Mouse (Mus musculus) mouse trophoblast stem cell (cell line): ENCODE measurements around the gene Atp6v0e2.

ENCODE experiments used
- in situ Hi-C, 2 experiments: fragments of 300-500 bp; cut with MseI, MboI; formaldehyde crosslinking; loops; 2 replicates in 1 of 2; 3 replicates in 1 of 2; pipeline ENCODE4 v1.15.1; 2025

The Atp6v0e2 gene

DNA sequence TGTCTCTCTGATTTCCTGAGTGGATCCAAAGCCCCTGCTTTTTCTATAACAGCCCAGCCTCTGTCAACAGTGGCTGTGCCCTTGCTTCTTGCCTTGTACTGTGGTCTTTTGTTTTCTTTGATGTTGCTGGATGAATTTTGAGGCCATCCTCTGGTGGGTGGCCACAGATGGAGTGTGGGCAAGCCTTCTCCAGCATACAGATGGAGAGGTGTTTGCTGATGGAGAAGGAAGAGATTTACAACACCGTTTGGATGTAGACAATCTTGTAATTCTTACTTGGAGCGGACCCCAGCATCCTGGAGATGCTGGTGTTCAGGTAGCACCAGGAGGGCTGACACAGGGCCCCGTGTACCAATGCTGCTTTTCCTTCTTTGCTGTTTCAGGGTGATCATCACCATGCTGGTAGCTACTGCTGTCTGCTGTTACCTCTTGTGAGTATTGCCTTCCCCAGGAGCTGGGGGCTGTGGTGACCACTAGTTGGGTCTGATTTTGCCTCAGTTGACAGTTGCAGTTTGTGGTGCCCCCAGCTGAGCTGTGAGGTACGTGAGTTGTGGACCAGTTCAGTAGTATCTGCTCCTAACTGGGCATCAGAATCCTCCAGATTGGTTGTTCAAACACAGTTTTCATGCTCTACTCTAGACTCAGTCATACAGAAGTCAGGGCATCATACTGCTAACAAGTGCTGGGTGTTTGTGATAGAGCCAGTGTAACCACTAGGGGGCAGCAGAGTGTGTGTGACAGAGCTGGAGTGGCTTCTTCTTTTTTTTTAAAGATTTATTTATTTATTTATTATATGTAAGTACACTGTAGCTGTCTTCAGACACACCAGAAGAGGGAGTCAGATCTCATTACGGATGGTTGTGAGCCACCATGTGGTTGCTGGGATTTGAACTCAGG, 1.7 kb downstream of the Atp6v0e2 start:
- in situ Hi-C loops: loop anchor here in 1 of 2 experiments (25.0 kb wide), 1 partner anchor 352 kb away; no protein-coding TSS in a partner anchor

- in situ Hi-C loops: loop anchor here in 1 of 2 experiments (25.0 kb wide), 1 partner anchor 353 kb away; no protein-coding TSS in a partner anchor
These were observed 2.4 kb downstream of the Atp6v0e2 start for GRCm38 (mm10) chr6:48539860-48540259.

DNA sequence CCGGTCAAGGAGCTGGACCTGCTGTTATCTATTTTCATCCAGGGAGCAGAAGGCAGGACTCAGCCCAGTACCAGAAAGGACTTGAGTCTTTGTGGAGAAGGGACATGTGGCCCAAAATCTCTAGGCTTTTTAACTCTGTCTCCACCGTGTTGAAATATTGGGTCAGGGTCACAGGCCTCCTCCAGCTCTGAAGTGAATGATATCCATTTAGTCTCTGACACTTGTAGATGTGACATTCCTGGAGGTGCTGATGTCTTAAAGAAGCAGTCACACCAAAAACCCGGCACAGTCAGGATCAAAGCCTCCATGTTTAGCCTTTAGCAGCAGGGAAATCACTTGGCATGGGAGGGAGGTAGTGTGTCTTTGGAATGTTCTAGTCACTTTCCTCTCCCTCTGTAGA, 3.3 kb downstream of the Atp6v0e2 start:
- in situ Hi-C loops: loop anchor here in 1 of 2 experiments (25.0 kb wide), 1 partner anchor 353 kb away; no protein-coding TSS in a partner anchor

DNA sequence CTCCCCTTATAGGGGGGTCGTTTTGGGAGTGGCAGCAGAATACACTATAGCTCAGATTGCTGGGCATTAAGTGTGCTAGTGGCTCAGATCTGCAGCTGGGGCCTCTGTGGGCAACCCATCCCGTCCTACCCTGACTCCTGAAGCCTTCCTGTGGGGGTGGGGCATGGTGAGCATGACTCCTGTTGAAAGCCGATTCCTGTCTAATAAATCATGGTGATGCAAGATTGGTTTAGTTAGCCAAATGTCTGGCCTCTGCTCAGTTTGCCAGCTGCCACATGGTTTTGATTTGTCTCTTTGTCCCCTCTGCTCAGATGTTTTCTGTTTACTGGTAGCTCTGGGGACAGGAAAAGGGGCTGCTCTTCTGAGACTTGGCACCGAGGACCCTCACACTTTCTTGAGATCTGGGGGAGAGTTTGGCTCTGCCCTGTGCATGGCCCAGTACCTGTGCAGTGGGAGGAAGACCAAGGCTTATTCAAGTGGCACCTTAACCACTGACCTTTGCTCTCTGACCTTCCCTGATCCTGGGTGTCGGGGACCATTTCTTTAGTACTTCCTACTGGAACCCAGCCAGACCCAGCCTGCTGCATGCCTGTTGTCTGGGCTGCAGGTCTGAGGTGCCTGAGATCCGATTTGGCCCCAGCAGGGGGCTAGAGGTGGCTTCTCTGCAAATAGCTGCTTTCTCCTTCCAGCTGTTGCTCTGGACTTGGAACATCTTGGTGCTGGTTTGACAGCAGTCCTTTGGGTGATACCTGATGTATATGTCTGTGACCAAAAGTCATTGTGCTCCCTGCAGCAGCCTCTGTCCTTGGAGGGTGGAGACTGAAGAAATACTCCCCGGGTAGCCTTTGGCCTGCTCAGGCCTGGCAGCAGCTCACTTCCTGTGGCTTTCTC, 4.4 kb downstream of the Atp6v0e2 start:
- in situ Hi-C loops: loop anchor here in 1 of 2 experiments (25.0 kb wide), 1 partner anchor 355 kb away; no protein-coding TSS in a partner anchor

DNA sequence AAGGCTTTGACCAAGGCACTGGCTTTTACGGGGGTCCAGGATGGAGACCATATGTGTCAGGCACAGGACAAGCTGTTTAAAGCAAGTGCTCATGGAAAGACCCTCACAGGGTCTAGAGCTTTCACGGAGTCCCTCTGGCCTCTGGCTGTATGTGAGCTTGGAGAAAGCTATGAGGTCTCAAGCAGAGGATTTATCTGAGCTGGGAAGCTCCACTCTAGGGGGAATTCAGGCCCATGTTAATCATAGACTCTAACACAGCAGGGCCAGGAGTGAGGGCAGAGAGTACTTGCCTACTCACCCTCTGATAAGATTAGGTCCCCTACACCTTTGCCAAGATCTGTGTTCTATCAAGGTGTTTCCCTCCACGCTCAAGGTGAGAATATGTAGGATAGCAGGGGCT, 5.2 kb downstream of the Atp6v0e2 start:
- in situ Hi-C loops: loop anchor here in 1 of 2 experiments (25.0 kb wide), 1 partner anchor 355 kb away; no protein-coding TSS in a partner anchor

DNA sequence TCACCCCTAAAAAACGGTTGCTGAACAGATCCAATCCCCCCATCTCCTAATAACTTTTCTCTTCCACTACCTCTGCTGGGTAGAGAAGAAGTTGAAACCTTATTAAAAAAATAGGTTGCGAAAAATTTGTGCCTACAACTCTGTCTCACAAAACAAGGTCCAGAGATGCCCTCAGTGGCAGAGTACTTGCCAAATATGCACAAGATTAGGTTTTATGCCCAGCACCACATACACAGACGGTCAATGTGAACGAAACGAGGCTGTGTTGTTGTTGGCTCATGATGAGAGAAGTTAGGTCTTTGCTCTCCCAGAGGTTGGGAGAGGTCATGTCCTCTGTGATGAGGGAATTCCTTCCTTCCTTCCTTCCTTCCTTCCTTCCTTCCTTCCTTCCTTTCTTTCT, 7.8 kb downstream of the Atp6v0e2 start:
- in situ Hi-C loops: loop anchor here in 1 of 2 experiments (25.0 kb wide), 1 partner anchor 358 kb away; no protein-coding TSS in a partner anchor

- in situ Hi-C loops: loop anchor here in 1 of 2 experiments (25.0 kb wide), 1 partner anchor 359 kb away; no protein-coding TSS in a partner anchor
These were observed 8.9 kb downstream of the Atp6v0e2 start for GRCm38 (mm10) chr6:48546271-48546670.

- in situ Hi-C loops: loop anchor here in 1 of 2 experiments (25.0 kb wide), 1 partner anchor 360 kb away; no protein-coding TSS in a partner anchor
These were observed 9.4 kb downstream of the Atp6v0e2 start for GRCm38 (mm10) chr6:48546858-48547257.

DNA sequence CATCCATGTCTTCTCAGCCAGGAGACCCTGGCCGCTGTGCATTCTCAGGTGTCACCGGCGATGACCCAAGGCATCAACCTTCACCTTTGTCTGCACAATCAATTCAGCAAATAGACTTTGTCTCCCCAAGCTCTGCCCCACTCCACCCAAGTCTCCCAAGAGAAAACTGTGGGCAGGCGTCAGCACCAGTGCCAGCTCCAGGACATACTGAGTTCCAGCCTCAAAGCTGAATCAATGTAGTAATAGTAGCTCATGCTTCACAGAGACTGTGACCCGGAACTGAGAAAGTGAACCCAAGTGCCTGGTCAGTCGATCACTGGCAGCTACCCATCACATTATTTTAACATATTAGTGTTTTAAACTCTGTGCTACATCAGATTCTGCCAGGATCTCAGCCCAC, 10.9 kb downstream of the Atp6v0e2 start:
- in situ Hi-C loops: loop anchor here in 1 of 2 experiments (25.0 kb wide), 1 partner anchor 361 kb away; no protein-coding TSS in a partner anchor

GRCm38 (mm10) chr6:48552918-48553317, 15.5 kb downstream of the Atp6v0e2 start:
- in situ Hi-C loops: no loop called here

DNA sequence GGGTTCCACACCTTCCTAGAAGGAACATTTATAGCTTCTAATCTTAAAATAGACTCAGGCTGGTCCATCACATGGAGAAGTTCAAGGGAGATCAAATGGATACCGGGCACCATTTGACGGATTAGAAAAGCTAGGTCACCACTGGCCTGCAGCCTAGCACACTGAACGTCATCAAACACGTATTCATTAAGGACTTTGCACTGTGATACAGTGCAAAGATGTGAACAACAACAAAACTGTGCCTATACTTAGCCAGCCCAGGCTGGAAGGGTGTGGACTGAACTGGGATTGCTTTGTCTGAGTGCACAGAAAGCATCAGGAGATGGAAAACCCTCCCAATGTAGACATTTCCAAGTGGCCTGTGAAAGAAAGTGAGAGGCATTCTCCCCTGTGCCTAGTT, 16.4 kb downstream of the Atp6v0e2 start:
- in situ Hi-C loops: no loop called here

GRCm38 (mm10) chr6:48554280-48555103, 17.1 kb downstream of the Atp6v0e2 start, which contains the start of gene Lrrc61:
Gene Lrrc61 (plus strand): TSS chr6:48554796.
- in situ Hi-C loops: no loop called here

GRCm38 (mm10) chr6:48555104-48555890, 17.9 kb downstream of the Atp6v0e2 start:
- in situ Hi-C loops: no loop called here

DNA sequence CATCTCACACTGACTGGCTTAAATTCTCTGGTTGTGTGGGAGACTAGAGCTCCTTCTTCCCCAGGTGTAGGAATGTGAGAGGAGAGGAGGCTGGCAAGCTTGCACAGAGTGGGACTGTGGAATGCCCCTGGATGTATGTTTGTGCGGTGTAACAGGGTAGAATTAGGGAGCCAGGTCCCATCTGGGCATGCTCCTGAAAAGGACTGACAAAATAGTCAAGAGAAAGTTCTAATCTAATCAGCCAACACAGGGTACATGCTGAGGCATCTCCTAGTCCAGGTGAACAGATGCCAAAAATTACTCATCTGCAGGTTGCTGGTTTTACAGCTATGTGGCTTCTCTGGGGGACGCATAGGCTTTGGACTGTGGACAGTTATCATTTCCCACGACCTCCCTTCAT, 18.5 kb downstream of the Atp6v0e2 start:
- in situ Hi-C loops: no loop called here

GRCm38 (mm10) chr6:48565693-48566310, 28.4 kb downstream of the Atp6v0e2 start:
- in situ Hi-C loops: no loop called here

DNA sequence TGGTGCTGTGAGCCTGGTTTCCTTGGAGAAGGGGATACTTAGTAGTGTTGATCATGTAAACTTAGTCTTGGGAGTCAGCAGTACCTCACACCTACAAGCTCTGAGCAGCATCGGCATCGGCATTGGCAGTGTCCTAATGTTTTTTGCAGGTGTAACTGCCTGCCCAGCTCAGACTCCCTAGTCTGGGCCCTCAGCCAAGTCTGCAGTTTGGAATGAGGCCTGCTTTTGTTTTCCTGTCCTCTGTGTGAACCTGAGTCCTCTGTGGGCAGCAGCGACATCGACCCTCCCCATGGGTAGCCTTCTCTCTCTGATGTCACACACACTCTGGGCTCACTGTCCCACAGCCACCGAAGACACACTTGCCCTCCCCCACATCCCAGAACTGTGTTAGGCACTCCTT, 28.9 kb downstream of the Atp6v0e2 start:
- in situ Hi-C loops: no loop called here

DNA sequence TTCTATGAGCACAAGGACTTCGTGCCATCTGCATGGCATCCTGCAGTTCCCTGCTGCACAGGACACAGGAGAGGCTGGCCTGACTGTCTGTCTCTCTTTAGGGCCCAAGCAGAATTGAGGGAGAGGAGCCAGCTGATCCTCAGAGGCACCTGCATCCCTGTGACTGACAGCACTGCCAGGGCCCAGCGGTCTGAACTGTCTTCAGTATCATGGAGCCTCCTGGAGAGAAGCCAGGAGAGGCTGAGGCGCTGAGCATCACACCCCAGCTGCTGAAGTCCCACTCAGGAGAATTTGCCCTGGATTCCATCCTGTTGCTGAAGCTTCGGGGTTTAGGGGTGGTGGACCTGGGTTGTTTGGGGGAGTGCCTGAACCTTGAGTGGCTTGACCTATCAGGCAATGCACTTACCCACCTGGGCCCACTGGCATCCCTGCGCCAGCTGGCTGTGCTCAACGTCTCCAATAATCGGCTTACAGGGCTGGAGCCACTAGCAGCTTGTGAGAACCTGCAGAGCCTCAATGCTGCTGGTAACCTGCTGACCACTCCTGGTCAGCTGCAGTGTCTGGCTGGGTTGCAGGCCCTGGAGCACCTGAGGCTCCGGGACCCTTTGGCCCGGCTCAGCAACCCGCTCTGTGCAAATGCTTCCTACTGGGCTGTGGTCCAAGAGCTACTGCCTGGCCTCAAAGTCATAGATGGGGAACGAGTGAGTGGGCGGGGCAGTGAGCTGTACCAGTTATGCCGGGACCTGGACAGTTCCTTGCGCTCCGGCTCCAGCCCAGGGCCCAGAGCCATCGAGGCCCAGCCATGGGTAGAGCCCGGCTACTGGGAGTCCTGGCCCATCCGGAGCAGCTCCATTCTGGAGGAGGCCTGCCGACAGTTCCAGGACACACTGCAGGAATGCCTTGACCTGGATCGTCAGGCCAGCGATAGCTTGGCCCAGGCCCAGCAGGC, 30.9 kb downstream of the Atp6v0e2 start:
- in situ Hi-C loops: no loop called here
